Mouse (Mus musculus): ENCODE measurements around the gene Rassf1.

Gene Rassf1

GRCm38 (mm10) chr9:107579023-107579900, 27.9 kb downstream of the Rassf1 start:
- DNase-seq (ENCODE audit: low read depth, low spot score): peak; percentile 54

- peak; percentile 86 for DNase-seq (ENCODE audit: low read depth, low spot score)
Observed at GRCm38 (mm10) chr9:107580501-107581317, 29.4 kb downstream of the Rassf1 start, which contains the start of gene Hyal3. Gene Hyal3 (plus strand): TSS chr9:107580818.

DNA sequence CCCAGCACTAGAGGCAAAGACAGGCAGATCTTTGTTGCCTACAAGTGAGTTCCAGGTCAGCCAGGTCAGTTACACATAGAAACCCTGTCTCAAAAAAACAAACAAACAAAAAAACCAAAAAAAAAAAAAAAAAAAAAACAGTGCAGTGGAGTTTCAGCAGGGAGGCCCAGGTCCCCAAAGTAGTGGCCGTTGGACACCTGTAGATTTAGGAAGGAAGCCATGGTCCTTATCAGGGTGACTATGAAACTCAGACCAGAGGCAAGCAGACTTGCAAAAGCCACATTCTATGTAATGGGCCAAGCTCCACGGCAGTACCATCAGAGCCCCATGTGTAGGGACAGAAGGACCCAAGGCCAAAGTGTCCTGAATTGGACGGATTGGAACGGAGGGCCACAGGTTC, 30.2 kb downstream of the Rassf1 start:
- no peak for DNase-seq (ENCODE audit: low read depth, low spot score)

GRCm38 (mm10) chr9:107582509-107583062, 31.2 kb downstream of the Rassf1 start:
- no peak for DNase-seq (ENCODE audit: low read depth, low spot score)

- no peak for DNase-seq (ENCODE audit: low read depth, low spot score)
Observed at GRCm38 (mm10) chr9:107583174-107583573, 31.8 kb downstream of the Rassf1 start.

- DNase-seq (ENCODE audit: low read depth, low spot score): no peak
Observed at GRCm38 (mm10) chr9:107586504-107586903, 35.1 kb downstream of the Rassf1 start.

DNA sequence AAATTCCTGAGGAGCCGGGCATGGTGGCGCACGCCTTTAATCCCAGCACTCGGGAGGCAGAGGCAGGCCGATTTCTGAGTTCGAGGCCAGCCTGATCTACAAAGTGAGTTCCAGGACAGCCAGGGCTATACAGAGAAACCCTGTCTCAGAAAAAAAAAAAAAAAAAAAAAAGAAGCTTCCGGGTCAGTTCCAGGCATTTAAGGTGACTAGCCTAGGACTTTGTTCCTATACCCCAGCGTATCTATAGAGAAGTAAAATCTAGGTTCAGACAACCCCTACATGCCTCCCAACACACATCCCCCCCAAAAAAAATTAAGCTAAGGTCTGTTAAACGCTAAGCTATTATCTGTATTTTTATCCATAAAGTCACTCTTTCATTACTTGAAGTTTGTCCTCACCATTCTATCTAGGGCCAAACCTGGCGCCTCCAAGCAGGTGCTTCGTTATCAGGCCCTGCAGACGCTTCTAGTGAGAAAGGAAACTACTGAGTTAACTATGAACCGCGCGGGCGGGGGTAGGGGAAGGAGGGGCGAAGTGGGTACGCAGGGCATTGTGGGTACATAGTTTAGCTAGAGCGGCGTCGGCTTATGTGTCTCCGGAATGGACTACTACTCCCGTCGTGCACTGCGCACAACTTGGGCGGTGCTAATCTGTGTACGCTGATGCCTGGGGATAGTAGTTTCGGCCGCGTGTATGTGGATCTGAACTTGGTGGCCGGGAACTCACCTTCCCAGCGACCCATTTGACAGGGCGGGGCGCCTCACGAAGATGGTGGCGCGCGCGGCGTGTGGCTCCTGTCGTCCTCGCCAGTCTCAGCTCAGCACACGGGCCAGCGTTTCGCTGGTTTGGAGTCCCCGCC, 35.8 kb downstream of the Rassf1 start, which contains the start of gene Ifrd2:
Gene Ifrd2, plus strand, starts transcription at position 669 of the 859 bp plus-strand sequence.
- peak; percentile 98 for DNase-seq (ENCODE audit: low read depth, low spot score)

GRCm38 (mm10) chr9:107587833-107588639, 36.7 kb downstream of the Rassf1 start:
- no peak for DNase-seq (ENCODE audit: low read depth, low spot score)

- no peak for DNase-seq (ENCODE audit: low read depth, low spot score)
Observed at GRCm38 (mm10) chr9:107590058-107590772, 38.9 kb downstream of the Rassf1 start.

GRCm38 (mm10) chr9:107590773-107591060, 39.4 kb downstream of the Rassf1 start:
- DNase-seq (ENCODE audit: low read depth, low spot score): no peak

GRCm38 (mm10) chr9:107593101-107593976, 42.0 kb downstream of the Rassf1 start:
- DNase-seq (ENCODE audit: low read depth, low spot score): no peak

- DNase-seq (ENCODE audit: low read depth, low spot score): peak; percentile 44
Observed at GRCm38 (mm10) chr9:107594281-107595062, 43.1 kb downstream of the Rassf1 start.

DNA sequence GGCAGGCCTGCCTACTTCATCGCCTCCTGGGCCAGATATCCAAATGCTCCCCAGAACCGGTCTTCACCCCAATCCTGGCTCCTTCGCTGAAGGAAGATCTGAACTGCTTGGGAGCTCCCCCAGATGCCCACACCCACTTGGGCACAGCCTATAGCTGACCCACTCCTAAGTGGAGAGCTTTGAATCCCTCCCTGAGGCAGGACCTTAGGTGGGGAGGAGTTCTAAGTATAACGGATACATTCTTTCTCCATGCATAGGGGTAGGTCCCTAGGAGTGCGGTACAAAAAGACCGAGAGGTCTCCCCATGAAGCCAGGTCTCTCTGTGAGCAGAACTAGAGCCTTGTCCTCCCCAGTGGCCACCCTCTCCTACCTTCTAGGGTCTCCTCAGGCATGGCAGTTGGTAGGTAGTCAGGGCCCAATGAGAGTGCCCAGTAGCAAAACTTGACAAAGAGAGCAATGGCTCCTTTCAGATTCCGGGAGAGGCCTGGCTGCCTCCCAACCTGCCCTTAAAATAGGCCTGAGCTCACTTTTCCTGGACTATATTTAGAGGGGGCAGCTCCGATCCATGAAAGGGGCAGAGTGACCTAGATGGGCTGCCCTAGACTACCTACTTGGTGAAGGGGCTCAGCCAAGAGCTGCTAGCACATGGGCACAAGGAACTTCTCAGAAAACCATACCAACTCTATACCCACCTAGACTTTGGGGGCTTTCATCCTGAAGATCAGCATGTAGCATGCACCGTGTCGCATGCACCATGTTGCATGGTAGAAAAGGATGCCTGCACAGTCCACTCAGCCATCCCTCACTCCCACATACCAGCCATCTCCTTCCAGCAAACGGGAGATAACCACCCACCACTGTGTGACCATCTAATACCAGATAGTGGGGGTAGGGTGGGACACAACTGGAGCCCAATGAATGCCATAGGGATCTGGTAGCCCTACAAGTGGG, 45.5 kb downstream of the Rassf1 start:
- DNase-seq (ENCODE audit: low read depth, low spot score): no peak

- no peak for DNase-seq (ENCODE audit: low read depth, low spot score)
Observed at GRCm38 (mm10) chr9:107598385-107598784, 47.0 kb downstream of the Rassf1 start.

DNA sequence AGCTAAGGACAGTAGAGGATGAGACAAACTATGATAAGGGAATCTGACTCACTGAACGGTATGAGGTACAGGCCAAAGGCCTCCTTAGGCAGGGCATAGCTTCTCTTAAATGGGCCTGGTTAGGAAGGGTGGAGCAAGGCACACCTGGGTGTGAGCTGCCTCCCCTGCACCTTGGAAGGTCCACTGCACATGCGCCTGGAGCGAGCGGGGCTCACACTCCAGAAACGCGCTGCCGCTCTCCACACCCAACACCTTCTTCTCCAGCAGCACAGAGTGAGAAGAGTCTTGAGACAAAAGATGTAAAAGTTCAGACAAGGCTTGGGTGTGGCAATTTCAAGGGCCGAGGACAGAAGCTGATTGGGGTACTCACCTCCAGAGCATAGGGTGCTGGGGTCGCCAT, 48.1 kb downstream of the Rassf1 start:
- no peak for DNase-seq (ENCODE audit: low read depth, low spot score)

DNA sequence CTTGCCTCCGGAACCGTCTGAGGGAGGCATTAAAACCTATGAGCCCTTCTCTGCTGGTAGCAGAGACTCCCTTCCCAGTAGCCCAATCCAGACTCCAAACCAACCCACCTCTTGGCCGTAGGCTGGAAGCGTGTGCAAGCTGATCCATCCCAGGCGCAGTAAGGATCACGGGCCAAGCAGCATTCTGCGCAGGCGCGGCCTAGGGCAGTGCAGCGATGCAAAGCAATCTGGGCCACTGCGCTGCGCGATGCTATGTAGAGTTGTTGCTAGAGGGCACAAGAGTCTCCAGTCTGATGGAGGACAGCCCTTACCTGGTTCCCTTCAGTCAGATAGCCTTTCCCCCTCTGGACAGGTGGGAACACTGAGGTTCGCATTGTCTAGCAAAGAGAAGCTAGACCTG, 48.5 kb downstream of the Rassf1 start:
- DNase-seq (ENCODE audit: low read depth, low spot score): no peak

DNA sequence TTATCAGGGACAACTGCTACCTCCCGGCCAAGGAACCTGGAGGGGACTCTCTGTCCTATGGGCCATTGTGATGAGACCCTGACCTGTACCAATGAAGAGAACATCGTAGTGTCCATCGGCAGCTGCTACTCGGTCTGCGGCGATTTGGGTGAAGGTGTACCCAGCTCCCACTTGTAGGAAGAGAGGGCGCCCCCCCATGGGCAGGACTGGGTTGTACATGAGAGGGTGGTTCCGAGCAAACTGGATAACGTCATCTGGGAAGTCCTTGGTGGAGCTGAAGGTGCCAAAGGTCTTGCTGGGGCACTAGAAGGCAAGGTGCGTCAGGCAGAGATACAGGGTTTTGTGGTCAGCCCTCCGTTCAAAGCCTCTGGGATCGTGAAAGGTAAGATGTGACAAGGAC, 49.4 kb downstream of the Rassf1 start:
- DNase-seq (ENCODE audit: low read depth, low spot score): no peak

All from A20 (cell line).